Mouse (Mus musculus): ENCODE measurements around the gene Tmem119.

Tmem119 gene

DNA sequence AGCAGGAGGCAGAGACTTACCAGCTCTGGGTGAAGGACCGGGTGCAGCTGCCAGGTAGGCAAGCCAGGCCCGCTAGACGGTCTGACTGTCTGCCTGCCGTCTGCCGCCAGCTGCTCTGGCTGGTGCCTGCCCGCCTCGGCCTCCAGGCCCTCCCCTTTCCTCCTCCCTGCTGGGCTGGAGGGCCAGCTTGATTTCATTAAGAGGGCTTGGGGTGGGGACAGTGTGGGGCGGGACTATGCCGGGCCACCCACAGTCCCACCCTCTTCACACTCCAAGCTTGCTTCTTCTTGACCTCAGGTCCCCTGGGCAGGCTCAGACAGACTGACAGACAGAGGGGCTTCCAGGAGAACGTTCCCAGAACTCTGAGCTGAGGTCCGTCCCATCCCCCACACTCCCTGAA is at the start of gene Tmem119:
TSS of gene Tmem119 (minus strand) at position 237 of the 400 bp plus-strand sequence.
- peak; percentile 62 for DNase-seq

DNA sequence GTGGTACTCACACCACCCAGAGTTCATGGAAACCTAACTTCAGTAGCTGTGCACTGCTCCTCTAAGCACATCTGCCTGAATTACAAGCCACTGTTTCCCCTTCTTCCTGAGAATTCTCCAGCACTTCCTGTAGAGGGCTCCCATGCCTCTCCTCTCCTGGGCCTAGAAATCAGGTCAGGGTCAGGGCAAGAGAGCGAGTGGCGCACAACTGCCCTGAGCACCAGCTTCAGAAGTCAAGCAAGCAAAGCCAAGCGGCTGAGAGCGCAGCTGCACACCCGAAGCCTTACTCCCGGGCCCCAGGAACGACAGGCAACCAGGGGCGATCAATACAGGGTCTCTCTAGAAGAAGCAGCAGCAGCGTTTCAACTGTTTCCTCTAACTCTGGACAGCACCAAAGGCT is 47.3 kb upstream of the Tmem119 start:
- no peak for DNase-seq

DNA sequence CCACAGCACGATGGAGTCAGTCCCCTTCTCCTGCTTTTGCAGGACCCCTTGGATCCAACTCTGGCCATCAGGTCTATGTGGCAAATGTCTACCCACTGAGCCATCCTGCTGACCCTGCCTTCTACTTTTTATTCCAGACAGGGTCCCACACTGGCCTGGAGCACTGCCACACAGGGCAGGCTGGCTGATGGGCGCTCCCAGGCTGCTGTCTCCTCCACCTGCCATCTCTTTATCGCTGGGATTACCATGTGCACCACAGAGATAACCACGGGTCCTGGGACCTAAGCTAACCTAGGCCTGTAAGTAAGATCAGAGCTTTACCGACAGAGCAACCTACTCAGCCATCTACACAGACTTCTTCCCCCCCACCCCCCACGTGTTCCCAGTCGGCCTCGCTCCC is 46.3 kb upstream of the Tmem119 start:
- DNase-seq, result no peak

DNA sequence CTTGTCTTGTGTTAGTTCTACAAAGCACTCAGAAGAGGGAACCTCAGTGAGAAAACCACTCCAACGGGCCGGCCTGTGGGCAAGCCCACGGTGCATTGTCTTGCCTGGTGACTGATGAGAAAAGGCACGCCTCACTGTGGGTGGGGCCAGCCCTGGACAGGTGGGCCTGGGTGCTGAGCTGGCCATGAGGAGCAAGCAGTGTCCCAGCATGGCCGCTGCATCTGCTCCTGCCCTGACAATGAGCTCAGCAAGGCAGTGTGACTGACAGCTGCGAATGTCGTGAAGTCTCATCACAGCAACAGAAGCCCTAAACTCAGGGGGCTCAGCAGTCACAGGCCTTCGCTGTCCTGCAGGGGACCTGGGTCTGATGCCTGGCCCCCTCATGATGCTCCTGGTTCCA is 45.3 kb upstream of the Tmem119 start:
- no peak for DNase-seq

DNA sequence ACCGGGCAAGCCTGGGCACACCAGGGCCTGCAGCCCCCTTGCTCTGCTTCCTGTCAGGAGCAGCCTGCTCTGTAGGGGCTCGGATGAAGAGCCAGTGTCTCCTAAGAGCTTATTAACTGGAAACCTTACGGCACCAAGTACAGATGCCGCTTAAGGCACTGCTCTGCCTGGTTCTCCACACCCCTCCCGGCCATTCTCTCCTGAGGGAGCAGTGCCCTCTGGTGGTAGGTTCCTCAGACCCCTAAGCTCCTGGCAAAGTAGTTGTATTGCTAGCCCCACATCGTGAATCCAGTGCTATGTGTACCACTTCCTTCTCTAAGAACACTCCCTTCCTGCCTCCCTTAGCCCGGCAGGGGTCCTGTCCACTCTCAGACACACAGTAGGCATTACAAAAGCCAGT is 44.4 kb upstream of the Tmem119 start:
- DNase-seq, result peak; percentile 82

DNA sequence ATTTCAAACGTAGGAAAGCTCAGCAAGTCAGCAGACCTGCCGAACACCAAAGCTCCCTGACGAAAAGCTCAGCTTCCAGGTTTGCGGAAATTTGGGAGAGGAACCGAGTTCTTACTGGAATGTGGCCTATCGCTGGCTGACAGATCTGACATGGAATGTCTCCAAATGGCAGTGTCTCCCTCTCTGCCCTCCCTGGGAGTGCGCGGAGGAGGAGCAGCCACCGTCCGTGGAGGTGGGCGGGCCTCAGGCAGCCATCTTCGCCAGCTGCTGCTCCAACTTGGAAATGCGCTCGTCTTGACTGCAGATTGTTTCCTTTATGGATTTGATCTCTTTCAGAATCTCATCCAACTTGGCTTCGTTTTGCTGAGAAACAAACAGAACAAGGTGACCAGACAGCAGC is 43.8 kb upstream of the Tmem119 start:
- DNase-seq, result peak; percentile 60

DNA sequence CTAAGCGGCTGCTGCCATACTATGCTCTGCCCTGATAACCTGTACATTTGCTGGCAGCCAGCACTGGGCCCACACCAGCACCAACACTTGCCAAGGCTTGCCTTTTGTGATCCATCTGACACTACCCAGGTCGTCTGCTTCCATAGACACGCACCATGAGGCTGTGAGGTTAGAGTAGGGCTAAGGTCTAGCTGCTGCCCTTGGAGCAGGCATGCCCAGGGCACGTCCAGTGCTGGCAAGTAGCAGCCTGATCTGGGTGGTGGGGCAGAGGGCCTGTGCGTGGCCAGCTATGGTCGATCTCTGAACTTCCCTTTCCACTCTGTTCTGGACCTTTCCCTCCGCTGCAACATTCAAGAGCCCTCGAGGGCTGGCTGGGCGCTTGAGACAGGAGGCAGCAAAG is 42.6 kb upstream of the Tmem119 start:
- no peak for DNase-seq

DNA sequence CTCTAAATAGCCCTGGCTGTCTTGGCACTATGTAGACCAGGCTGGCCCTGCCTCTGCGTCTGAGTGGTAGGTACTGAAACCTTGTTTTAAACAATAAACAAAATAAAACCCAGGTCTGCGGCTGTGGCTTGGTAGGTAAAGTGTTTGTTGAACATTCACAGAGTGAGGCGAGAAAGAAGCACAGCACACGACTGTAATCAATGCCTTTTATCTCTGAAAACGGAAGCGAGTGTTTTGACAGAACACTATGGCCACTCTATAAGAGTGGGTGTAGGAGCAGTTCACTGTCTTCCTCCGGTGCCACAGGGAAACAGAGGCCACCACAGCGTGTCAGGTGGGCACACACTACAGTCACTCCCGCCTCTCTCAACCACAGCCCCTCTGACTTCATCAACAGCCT is 41.9 kb upstream of the Tmem119 start:
- no peak for DNase-seq

DNA sequence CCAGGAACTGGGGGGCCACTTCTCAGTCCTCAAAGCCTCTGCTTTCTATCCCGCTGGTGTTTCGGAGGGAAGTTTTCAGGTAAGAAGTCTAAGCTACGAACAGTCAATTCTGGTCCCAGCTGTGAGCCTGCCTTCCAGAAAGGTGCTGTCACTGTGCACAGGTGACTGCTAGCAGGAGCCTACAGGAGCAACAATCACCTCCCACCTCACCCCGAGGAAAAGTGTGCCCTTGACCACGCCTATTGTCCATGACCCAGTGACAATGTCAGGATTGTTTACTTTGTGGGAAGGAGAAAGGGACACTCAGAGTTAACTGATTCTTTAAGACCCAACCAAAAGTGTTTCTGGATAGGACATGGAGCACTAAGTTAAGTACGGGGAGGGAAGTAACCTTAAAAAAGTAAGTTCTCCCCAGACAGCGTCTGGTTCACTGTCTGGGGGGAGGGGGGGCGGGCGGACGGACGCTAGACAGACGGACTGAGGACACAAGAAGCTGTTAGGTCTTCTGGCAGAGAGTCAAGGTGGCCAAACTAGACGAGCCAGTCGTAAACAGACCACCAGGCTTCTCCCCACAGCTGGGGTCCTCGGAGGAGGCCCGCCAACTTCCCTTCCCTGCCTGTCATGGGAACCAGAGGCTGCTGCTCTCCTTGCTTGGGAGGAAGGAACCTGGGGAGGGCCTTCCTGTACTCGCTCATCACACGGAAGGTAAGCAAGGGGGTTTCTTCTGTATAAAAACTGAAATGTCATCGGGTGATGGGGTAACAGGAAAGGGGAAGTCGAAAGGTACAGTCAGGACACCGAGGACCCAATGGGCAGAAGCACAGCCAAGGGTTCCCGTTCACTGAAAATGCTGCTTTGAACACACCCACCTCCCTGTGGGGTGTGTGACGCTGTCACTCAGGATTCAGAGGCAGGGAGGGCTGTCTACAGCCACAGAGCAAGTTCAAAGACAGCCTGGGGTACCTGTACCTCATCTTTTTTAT is 41.2 kb upstream of the Tmem119 start:
- peak; percentile 48 for DNase-seq

DNA sequence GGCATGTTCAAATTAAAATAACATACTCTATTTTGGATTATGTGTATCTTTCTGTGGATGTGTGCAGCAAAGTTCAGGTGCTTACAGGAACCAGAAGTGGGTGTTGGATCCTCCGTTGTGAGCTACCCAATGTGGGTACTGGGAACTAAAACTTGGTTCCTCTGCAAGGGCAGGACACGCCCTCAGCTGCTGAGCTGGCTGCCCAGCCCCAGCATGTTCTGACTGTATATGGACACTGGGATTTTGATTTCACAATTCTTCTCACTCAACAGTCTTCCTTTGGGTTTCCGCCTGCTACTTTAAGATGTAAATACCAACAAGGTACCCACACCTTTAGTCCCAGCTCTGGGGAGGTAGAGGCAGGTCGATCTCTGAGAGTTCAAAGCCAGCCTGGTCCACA is 40.1 kb upstream of the Tmem119 start:
- peak; percentile 44 for DNase-seq

DNA sequence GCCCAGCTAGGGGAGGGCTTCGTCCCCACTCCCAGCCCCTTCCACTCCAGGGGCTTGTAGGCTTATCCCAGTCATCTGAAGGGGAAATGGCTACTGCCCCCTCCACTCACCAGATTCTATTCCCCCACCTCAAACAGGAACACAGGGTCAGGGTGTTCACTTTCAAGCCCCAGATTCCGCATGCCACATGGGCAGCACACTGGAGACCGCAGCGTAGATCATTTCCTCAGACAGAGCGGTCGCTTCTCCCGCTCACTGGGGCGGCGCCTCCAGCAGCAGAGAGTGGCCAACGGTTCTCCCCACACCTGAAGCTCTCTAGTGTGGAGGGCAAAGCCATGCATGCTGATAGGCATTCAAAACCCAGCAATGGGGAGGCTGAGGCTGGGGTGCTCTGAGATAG is 36.6 kb upstream of the Tmem119 start:
- DNase-seq, result no peak

DNA sequence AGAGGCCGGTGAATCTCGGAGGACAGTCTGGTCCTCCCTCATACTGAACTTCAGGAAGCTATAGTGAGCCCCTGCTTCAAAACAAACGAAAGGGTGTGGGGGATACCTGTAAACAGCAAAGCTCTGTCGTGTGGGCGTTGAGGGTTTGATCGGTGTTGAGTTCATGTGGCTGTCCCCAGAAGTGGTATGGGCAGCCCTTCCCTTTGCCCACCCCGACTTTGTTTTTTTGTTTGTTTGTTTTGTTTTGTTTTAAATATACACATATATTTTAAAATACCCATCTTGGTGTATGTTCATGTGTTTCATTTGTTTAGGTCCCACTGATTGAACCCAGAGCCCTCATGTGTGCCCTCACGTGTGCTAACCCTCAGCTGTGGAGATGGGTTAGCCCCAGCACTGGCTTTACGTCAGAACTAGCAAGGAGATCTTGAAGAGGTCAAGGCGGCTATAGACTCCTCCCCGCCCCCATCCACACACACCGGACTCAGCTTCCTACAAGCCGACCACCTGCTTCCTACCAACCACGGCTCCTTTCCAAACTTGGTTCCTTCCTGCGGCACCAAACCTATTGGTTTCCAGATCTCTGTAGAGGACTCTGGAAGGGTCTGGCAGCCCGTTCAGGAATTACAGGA is 33.1 kb upstream of the Tmem119 start:
- DNase-seq, result no peak

DNA sequence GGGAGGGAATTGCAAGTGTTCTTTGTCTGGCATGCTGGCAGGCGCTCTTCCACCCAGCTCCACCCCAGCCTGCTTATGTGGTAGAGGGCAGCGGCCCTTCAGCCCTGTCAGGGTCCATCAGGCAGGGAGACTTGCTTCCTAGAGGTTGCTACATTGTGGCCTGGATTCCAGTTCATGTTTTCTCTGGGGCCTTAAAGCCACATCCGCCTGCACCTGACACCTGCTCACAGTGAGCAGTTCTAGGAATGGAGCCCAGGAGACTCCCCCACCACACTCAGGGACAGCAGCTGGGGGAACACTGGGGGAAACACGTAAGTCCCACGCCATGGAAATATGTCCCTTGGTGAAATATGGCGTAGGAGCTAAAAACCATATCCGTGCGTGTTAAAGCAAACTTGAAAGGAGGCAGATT is 32.2 kb upstream of the Tmem119 start, which contains the start of gene Selplg:
TSS of gene Selplg (minus strand) at position 155 of the 412 bp plus-strand sequence.
- DNase-seq, result no peak

DNA sequence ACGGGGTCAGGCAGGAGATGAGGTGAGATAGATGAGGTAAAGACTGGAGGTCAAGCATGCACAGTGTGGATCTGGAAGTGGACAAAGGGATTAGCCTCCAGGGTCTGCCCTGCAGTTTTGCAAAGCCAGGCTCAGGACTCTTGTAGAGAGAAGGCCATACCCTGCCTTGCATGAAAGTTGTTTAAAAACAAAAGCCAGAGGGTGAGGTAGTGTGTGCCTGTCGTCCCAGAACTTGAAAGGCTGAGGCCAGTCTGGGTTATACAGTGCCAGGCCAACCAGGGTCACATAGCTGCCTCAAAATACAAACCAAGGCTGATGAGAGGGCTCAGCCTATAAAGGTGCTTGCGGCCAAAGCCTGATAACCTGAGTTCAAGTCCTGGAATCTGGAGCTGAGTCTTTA is 31.4 kb upstream of the Tmem119 start:
- no peak for DNase-seq

DNA sequence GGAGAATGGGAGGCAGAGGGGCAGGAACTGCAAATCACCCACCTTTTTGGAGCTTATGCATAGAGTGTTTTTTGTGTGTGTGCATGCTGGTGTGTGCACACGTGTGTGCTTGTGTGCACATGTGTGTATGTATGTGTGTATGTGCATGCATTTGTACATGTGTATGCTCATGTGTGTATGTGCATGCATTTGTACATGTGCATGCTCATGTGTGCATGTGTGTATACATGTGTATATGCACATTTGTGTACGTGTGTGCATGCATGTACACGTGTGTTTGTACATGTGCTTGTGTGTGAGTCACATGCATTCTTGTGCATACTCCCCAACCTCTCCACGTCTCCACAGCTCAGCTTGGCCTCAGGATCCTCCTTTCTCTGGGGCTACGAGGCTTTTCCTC is 30.5 kb upstream of the Tmem119 start:
- no peak for DNase-seq

DNA sequence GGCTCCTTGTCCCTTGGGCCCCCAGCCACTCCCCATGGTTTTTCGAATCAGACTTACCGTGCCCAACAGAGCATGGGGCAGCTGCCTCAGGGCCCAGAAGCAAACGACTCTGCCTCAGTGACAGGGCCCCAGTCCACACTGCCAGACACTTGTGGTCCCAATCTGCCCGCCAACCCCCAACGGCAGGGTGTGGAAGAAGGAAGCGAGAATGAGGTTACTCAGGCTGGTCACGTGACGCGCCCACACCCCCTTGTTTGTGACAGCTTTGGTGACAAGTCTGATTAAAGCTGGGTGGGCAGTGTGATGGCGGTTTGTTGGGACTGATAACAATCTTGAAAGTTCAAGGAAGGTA is 30.0 kb upstream of the Tmem119 start:
- peak; percentile 86 for DNase-seq

DNA sequence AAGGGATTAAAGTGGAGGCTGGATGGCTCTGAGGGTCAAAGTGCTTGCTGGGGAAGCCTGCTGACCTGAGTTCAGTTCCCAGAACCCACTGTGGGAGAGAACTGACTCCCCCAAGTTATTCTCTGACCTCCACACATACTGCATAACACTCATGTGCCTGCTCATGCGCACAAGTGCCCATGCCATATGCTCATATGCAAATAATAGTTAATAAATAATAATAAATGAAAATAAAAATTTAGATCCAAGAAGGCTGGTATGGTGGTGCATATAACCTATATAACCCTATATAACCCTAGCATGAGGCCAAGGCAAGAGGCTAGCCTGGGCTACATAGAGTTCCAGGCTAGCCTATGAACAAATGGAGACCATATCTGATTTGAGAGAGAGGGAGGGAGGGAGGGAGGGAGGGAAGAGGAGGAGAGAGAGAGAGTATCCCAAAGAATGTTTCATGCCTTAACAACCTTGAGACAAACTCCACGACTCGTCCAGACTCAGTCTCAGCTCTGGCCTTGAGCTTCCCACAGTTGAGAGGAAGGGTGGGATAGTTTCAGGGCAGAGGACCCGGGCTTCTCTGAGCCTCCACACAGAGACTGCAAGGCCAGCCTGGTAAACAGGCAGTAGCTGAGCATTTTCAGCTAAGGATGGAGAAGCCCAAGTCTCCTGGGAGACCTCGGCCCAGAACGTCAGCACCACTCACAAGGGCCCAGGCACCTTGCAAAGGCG is 29.4 kb upstream of the Tmem119 start:
- DNase-seq, result no peak

DNA sequence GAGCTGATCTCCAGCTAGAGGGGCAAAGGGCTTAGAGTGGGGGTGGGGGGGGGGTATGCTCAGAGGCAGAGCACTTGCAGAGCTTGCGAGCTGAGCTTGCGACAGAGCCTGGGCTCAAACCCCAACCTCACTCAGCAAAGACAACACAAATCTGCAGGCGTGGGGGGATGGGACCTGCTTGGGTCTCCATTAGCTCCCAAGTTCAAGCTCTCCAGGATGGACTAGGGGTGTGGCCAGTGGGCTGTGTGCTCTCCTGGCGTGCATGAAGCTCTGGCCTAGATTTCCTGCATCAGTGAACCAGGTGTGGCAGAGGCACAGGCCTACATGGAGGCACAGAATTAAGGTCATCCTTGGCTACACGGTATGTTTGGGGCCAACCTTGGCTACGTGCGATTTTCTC is 28.2 kb upstream of the Tmem119 start:
- DNase-seq, result no peak

DNA sequence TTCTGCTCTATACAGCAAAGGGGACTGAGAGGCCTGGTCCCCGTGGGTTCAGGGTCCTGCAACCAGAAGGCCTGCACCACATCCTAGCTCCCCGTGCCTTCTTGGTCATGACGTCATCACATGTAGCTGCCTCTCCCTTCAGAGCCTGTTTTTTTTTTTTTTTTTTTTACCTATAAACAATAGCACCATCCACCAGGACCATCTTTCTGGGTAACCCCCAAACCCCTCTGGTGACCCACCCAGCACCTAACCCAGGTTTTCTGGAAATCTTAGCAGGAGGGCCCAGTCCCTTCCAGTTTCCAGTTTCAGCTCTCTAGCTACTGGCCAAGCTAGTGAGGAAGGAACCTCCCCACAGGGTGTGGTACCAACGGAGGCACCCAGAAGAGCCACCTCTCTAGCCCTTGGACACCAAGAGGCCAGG is 27.7 kb upstream of the Tmem119 start:
- no peak for DNase-seq

DNA sequence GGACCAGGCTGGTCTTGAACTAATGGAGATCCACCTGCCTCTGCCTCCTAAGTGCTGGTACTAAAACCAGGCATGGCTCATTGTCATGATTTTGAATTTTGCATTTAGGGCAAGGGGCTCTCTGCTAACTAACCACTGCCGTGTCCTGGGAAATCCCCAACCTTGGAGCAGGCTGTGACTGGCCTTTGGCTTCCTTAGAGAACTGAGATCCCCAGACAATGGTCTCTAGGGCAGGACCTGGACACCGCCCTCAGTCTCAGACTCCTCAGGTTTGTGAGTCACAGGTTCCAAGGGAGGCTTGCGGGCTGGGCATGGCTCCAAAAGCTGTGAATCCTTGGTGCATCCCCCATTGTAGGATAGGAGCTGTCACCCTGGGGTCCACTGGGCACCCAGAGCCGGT is 26.3 kb upstream of the Tmem119 start:
- DNase-seq, result no peak

DNA sequence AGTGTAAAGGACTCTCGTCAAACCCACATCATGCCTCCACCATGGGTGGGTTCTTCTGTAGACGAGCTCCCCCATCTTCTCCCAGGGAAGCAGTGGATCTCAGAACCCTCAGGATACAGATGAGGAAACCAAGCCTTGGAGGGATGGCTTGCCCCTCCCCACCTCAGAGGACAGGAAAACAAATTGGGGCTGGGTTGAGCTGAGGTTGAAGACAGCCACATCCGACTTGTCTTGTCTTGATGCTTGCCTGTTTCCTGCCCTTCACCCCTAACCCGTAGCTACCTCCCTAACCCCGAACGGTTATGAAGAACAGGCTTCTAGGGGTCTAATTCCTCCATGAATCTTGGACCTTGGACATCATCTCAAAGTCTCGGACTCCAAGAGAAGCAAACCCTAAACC is 25.2 kb upstream of the Tmem119 start:
- DNase-seq, result no peak

DNA sequence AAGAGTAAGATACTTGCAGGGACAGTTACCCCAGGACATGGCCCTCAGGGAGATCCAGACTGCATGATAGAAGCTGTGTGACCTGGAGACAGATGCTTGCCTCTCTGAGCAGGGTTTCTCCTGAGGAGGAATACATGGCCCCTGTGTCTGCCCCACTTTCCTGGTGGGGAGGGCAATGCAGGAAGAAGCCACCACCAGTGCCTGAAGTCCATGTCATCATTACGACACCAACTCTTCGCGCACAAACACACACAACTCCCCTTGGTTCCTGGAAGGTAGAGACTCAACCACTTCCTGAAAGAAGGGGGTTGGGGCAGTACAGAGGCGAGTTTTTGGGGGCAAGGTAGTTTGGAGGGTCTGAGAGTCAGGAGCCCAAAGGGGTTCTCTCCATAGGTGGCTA is 23.9 kb upstream of the Tmem119 start:
- DNase-seq, result no peak

DNA sequence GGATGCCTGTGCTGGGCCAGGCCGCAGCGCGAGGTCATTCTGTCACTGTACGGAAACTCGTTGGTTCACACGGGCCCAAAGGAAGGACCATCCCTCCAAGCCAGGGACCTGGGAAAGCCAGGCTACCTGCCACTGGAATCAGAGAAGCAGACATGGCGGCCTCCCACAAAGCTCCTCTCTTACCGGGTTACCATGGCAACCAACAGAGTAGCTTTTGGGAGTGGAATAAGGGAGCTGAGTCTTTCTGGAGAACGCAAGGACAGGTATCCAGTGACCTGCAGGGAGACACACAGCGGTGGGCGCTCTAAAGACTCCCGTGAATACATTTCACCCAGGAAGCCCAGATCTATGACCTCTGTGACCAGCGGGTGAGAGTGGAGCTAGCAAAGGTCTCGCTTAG is 18.3 kb upstream of the Tmem119 start:
- DNase-seq, result no peak
